Comparison of ENCODE assay signal across 17 mouse cellular contexts in genomic region chr1:87021584-87021983, GRCm38 (mm10).
"Had no signal": no experiment of that assay in that cellular context is flagged by ENCODE, and none has a peak within 500 bp of the region (broad histone marks: within the 10 kb centered on the region; RNA-seq: fewer than 3 reads in every experiment).

No protein-coding gene starts in this region.

- H3K4me3 ChIP-seq: layer of hippocampus, adult 2 months; left cerebral cortex, adult 2 months; liver, embryonic 13.5 days; midbrain, embryonic 10.5 days; midbrain, embryonic 13.5 days; myocyte; neural tube, embryonic 13.5 days had no signal

- H3K27ac ChIP-seq: kidney, postnatal 0 days; layer of hippocampus, adult 2 months; left cerebral cortex, adult 2 months; liver, embryonic 13.5 days; macrophage; midbrain, embryonic 10.5 days; midbrain, embryonic 13.5 days; neural tube, embryonic 13.5 days had no signal

- H3K9ac ChIP-seq: liver, embryonic 13.5 days; midbrain, embryonic 13.5 days; neural tube, embryonic 13.5 days had no signal

- ATAC-seq: midbrain, embryonic 13.5 days; midbrain, embryonic 16.5 days had no signal

- H3K9me3 ChIP-seq: liver, embryonic 13.5 days; midbrain, embryonic 10.5 days; midbrain, embryonic 13.5 days; neural tube, embryonic 13.5 days had no signal

- H3K36me3 ChIP-seq: liver, embryonic 13.5 days had no signal

- H3K4me2 ChIP-seq: liver, embryonic 13.5 days; midbrain, embryonic 13.5 days; neural tube, embryonic 13.5 days had no signal

- H3K27me3 ChIP-seq: liver, embryonic 13.5 days; midbrain, embryonic 13.5 days; neural tube, embryonic 13.5 days had no signal

- H3K4me1 ChIP-seq: midbrain, embryonic 10.5 days; midbrain, embryonic 13.5 days; neural tube, embryonic 13.5 days had no signal

- DNase-seq: kidney, adult 18-20 months; kidney, adult 9 months; kidney, postnatal 25 days; layer of hippocampus, postnatal 36 days; liver, embryonic 13.5 days; lung, adult 2 months; retina, postnatal 1 day; thymus, postnatal 25 days had no signal
